Mouse (Mus musculus) regulatory T cell (primary cell): ENCODE results near the gene Ttc28.

Experiments used
- in situ Hi-C: fragments of 300-600 bp; cut with MboI, MseI; formaldehyde crosslinking; loops from one replicate; pipeline ENCODE4 v1.15.1; 2025; ENCODE audit warnings: high pct_unique_total_duplicates

The Ttc28 gene

GRCm38 (mm10) chr5:111267100-111267499 lies 387.5 kb downstream of the Ttc28 start:
- in situ Hi-C loops, result loop anchor here (10.0 kb wide), 1 partner anchor 482 kb away; the partner anchor contains the start of gene Pus1

GRCm38 (mm10) chr5:111268852-111269251 lies 389.2 kb downstream of the Ttc28 start:
- in situ Hi-C loops, result loop anchor here (10.0 kb wide), 1 partner anchor 484 kb away; the partner anchor contains the start of gene Pus1

- in situ Hi-C loops, result loop anchor here (10.0 kb wide), 1 partner anchor 485 kb away; the partner anchor contains the start of gene Pus1
These were observed 390.1 kb downstream of the Ttc28 start for GRCm38 (mm10) chr5:111269613-111270205.

- in situ Hi-C loops, result no loop called here
These were observed 390.8 kb downstream of the Ttc28 start for GRCm38 (mm10) chr5:111270246-111271002.

- in situ Hi-C loops, result no loop called here
These were observed 394.0 kb downstream of the Ttc28 start for GRCm38 (mm10) chr5:111273589-111273988.

GRCm38 (mm10) chr5:111274948-111275347 lies 395.3 kb downstream of the Ttc28 start:
- in situ Hi-C loops, result no loop called here

DNA sequence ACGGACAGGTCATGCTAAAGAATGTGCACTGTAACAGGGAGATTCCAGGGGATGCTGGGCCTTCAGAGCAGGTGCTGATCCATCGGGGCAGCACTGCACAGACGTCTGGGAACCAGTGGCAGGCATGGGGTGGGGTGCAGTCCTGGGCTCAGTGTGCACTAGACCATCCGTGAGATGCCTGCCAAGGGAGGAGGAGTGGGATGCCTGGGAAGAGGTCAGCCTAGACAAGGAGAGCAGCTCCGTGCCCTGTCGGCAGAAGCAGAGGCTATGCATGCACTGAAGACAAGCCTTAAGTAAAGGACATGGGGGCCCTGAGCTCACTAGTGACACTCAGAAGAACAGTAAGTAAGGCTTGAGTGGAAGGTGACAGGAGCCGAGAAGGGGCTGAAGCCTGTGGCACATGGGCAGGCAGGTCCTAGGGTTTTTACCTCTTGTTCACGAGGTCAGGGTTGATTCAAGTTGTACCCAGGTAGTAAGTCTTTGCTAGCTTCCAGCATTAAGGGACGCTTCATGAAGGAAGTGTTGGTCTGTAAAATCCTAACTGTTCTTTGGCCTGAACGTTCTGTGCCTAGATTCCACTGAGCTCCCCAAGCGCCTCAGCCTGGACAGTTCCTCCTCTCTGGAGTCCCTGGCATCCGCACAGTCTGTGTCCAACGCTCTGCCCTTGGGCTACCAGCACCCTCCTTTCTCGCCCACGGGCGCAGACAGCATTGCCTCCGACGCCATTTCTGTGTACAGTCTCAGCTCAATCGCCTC lies 405.0 kb downstream of the Ttc28 start:
- in situ Hi-C loops, result no loop called here

- in situ Hi-C loops, result no loop called here
These were observed 408.0 kb downstream of the Ttc28 start for GRCm38 (mm10) chr5:111287571-111287970.

- in situ Hi-C loops, result no loop called here
These were observed 408.9 kb downstream of the Ttc28 start for GRCm38 (mm10) chr5:111288486-111288885.

DNA sequence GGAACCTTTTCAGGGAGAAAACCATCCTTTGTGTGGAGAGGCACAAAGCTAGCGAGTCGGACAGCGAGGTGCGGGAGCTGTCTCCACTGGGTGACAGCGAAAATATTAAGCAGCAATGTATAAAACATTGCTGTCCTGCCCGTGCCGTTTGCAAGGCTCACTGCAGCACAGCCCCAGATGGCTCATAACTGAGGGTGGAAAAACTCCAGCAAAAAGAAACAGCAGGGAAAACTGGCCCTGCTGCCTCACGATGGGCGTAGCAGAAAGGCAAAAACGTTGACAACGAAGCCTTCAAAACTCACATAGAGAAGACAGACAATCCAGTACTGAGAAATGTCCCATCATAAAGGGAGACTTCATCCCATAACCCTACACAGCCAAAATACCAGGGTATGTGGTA lies 410.5 kb downstream of the Ttc28 start:
- in situ Hi-C loops, result no loop called here

DNA sequence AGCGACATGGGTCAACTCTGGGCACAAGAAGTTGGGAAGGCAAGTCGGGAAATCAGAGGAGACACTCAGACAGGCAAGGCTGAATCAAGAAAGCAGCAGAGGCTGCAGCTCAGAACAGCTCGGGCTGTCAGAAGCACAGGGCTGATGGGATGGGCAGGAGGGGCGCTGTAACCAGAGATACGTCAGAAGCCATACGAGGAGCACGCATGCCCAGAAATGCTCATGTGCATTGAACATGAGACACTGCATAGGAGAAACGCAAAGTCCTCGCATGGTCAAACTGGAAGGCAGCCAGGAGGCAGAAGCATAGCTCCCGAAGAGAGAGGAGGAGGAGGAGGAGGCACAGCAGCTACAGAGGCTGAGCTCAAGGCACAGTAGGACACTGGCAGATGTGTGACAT lies 412.0 kb downstream of the Ttc28 start:
- in situ Hi-C loops, result no loop called here

GRCm38 (mm10) chr5:111297801-111298200 lies 418.2 kb downstream of the Ttc28 start:
- in situ Hi-C loops, result no loop called here

DNA sequence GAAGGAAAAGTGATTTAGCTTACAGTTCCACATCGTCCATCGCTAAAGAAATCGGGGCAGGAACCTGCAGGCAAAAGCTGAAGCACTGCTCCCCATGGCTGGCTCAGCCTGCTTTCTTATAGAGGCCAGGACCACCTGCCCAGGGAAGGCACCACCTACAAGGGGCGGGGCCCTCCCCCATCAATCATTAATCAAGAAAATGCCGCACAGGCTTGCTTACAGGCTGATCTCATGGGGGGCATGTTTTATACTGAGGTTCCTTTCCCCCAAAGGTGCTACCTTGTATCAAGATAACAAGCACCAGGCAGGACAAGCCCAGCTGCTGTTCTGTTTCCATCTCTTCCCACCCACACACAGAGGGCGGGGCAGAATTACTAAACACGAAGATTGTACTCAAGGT lies 419.1 kb downstream of the Ttc28 start:
- in situ Hi-C loops, result no loop called here

- in situ Hi-C loops, result no loop called here
These were observed 421.2 kb downstream of the Ttc28 start for GRCm38 (mm10) chr5:111300776-111301175.

DNA sequence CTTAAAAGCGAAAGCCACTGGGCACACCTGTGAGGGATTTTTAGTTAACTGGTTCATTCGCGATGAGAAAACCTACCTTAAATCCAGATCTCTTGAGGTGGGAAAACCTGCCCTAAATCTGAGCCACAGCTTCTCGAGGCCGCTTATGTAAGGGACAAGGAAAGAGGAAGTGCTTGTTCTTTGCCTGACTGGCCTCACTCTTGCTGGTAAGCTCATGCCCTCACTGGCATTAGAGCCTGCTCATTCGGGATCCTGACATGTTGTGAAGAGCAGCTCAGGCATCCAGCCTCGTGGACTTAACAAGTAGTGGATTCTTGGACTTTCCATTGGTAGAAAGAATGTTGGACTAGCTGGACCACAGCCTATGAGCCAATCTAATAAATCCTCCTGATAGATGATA lies 422.1 kb downstream of the Ttc28 start:
- in situ Hi-C loops, result no loop called here

- in situ Hi-C loops, result no loop called here
These were observed 425.1 kb downstream of the Ttc28 start for GRCm38 (mm10) chr5:111304730-111305129.

DNA sequence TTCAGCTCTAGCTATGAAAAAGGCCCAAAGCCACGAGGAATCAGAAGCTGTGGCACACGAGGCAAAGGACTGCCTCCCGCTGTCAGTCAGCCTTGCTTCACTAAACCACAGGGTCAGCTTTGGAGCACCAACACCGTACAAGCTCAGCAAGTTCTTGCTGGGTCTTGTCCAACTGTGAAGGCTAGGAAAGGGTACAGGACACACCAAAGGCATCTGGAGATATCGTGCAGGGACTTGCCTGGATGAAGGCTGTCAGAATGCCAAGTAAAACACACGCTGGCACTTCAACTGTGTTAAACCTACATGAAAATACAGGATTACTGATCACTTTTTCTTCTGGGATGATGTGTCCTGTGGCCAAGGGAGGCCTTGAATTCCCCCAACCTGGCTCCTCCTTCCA lies 430.6 kb downstream of the Ttc28 start:
- in situ Hi-C loops, result loop anchor here (10.0 kb wide), 1 partner anchor 1815 kb away; no protein-coding TSS in a partner anchor

DNA sequence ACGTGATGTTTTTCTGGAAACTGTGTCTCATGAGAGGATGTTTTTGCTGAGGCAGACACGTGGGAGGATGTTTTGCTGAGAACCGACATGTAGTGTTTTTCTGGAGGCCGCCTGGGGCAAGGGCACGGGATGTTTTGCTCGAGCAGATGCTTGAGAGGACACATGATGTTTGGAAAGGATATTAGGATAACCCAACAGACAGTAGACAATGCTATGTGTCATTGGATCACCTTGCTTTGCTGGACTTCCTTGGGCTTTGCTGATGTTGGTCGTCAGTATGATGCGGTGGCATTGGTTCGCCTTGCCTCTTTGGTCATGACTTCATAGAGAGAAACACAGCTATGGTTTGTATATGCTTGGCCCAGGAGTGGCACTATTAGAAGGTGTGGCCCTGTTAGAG lies 434.2 kb downstream of the Ttc28 start:
- in situ Hi-C loops, result loop anchor here (10.0 kb wide), 1 partner anchor 1811 kb away; no protein-coding TSS in a partner anchor

DNA sequence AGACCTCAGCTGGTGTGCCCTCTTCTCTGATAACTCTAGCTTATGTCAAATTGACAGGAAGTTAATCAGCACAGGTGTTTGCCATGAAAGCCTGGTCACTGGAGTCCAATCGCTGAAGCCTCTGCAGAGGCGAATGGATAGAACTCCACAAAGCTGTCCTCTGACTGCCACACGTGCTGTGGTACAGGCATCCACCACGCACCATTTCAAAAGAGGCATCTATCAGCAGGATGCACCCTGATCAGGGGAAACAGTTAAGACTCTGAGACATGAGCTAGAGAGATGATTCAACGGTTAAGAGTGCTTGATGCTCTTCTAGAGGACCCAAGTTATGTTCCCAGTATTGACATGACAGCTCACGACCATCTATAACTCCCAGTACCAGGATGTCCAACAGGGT lies 435.5 kb downstream of the Ttc28 start:
- in situ Hi-C loops, result loop anchor here (10.0 kb wide), 1 partner anchor 1810 kb away; no protein-coding TSS in a partner anchor

DNA sequence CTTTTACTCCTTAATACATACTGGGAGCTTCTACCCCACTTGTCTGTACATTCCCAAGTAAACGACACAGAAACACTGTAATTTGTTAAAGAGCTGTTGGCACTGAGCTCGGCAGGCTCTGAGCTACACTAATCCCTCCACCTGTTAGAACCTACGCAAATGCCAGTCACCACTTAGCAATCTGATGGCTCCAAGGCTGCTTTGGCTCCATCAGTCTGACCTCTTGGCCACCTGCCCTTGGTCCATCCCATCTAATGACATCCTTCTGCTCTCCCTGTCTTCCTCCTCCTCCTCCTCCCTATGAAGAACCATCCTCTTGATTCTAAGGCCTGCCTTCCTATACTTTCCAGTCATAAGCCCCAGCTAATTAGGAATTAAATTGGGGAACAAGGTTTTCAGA lies 437.9 kb downstream of the Ttc28 start:
- in situ Hi-C loops, result loop anchor here (10.0 kb wide), 1 partner anchor 1807 kb away; no protein-coding TSS in a partner anchor

DNA sequence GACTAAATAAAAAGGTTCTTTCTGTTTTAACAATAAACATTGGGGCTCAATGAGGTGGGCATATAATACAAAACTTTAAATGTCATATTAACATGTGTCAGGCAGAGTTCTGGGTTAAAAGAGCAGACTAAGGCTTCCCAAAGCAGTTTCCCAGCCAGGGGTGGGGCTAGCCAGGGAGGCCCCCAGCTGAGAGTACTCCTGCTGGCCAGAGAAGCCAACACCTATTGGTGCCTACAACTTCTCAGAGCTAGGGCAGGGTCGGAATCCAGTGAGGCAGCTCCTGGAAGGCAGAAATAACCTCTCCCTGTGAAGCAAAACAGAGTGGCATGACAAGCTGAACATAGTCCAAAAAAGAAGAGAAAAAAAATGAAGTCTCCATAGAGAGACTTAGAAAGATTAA lies 439.3 kb downstream of the Ttc28 start:
- in situ Hi-C loops, result loop anchor here (10.0 kb wide), 1 partner anchor 1806 kb away; no protein-coding TSS in a partner anchor

- in situ Hi-C loops, result no loop called here
These were observed 446.2 kb downstream of the Ttc28 start for GRCm38 (mm10) chr5:111325813-111326212.
